Mouse (Mus musculus) left cerebral cortex, adult 18-20 months (tissue): ENCODE measurements around the gene Rph3al. TPM values are rescaled to one million over a fixed set of nuclear protein-coding genes. Genes with fewer than 3 reads are reported as not detected.

Experiments used
- DNase-seq, 2 experiments: peaks; one replicate each; pipeline ENCODE4 v3.0.0; 2021 to 2022; ENCODE audit warnings: low spot score in 2 of 2, mixed read lengths in 1 of 2
- total RNA-seq, 2 experiments: library from RNA; stranded (reverse); gene quantifications; 2 replicates each; pipeline ENCODE4 v1.2.3; 2021

Rph3al gene
- total RNA-seq, 2 experiments from 2014 or later = 1.9 to 2.7 TPM

GRCm38 (mm10) chr11:75865253-75865619, 73.0 kb downstream of the Rph3al start:
- DNase-seq = peak in 1 of 2 experiments; percentile 27

GRCm38 (mm10) chr11:75864529-75865252, 73.5 kb downstream of the Rph3al start:
- DNase-seq = no peak

- no peak for DNase-seq
Measured at GRCm38 (mm10) chr11:75862466-75862865, 75.8 kb downstream of the Rph3al start.

GRCm38 (mm10) chr11:75861653-75862052, 76.6 kb downstream of the Rph3al start:
- no peak for DNase-seq

- DNase-seq = no peak
Measured at GRCm38 (mm10) chr11:75861213-75861612, 77.0 kb downstream of the Rph3al start.

- no peak for DNase-seq
Measured at GRCm38 (mm10) chr11:75859460-75859859, 78.8 kb downstream of the Rph3al start.

GRCm38 (mm10) chr11:75858975-75859374, 79.3 kb downstream of the Rph3al start:
- no peak for DNase-seq

GRCm38 (mm10) chr11:75857781-75858180, 80.4 kb downstream of the Rph3al start:
- no peak for DNase-seq

GRCm38 (mm10) chr11:75854327-75854726, 83.9 kb downstream of the Rph3al start:
- DNase-seq = no peak

GRCm38 (mm10) chr11:75853067-75853636, 85.1 kb downstream of the Rph3al start:
- no peak for DNase-seq

GRCm38 (mm10) chr11:75852485-75852884, 85.7 kb downstream of the Rph3al start:
- no peak for DNase-seq

- no peak for DNase-seq
Measured at GRCm38 (mm10) chr11:75849552-75849951, 88.7 kb downstream of the Rph3al start.

- DNase-seq = no peak
Measured at GRCm38 (mm10) chr11:75846589-75846988, 91.6 kb downstream of the Rph3al start.

GRCm38 (mm10) chr11:75845675-75846074, 92.6 kb downstream of the Rph3al start:
- no peak for DNase-seq

GRCm38 (mm10) chr11:75842904-75843619, 95.2 kb downstream of the Rph3al start:
- DNase-seq = no peak

GRCm38 (mm10) chr11:75841503-75841902, 96.7 kb downstream of the Rph3al start:
- DNase-seq = no peak

GRCm38 (mm10) chr11:75839536-75840430, 98.4 kb downstream of the Rph3al start:
- no peak for DNase-seq

- DNase-seq = no peak
Measured at GRCm38 (mm10) chr11:75838861-75839426, 99.3 kb downstream of the Rph3al start.

GRCm38 (mm10) chr11:75836240-75836610, 102.0 kb downstream of the Rph3al start:
- DNase-seq = no peak

GRCm38 (mm10) chr11:75835587-75836239, 102.5 kb downstream of the Rph3al start:
- no peak for DNase-seq
